Mouse (Mus musculus): Measurements from ENCODE around the gene Phactr1. TPM values are rescaled to one million over a fixed set of nuclear protein-coding genes. Genes with fewer than 3 reads are reported as not detected.

The Phactr1 gene
- polyA plus RNA-seq, 1 experiment from 2014 or later: 6.8 TPM

- no peak for TF ChIP-seq CTCF (IDR thresholded peaks at IDR 0.05; ENCODE audit: low read depth)
- H3K4me2 ChIP-seq (replicated peaks; ENCODE audit: low read depth): no peak overlapping the region
- H3K36me3 ChIP-seq (ENCODE audit: control insufficient read depth, insufficient read depth): no peaks in the 10 kb centered on the region
- H3K4me3 ChIP-seq (ENCODE audit: low read depth, low read length): no peak overlapping the region
- no peaks in the 10 kb centered on the region for H3K27me3 ChIP-seq (replicated peaks; ENCODE audit: control insufficient read depth, insufficient read depth, low read length)
- H3K9ac ChIP-seq (ENCODE audit: low read depth, low read length): no peak overlapping the region
- 81% methylated on average over 10 of the region's 10 CpGs for WGBS
- no peak overlapping the region for H3K27ac ChIP-seq (ENCODE audit: low read depth, low read length)
- ATAC-seq: no peak
- no peaks in the 10 kb centered on the region for H3K9me3 ChIP-seq (ENCODE audit: control insufficient read depth)
- H3K4me1 ChIP-seq (replicated peaks; ENCODE audit: control insufficient read depth, insufficient read depth, low read length): no peaks in the 10 kb centered on the region
Observed at GRCm38 (mm10) chr13:42956327-42956726, 275.9 kb downstream of the Phactr1 start.

DNA sequence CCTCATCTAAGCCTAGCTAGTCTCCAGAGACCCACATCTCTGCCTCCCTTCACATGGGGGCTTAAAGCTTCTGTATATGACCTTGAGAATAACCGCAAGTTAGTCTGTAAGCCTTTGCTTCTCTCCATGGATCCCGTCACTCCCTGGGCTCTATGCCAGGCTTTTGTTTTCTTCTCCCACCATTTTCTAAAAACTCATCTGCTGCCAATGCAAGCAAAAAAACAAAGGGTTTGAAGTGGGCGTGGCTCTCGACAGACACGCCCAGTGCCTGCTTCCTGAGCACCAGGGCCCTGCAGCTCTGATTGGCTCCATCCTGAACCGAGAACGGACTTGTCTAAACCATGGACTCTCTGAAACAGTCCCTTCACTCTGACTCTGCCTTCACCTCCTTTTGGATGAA, 277.4 kb downstream of the Phactr1 start:
- Histone ChIP-seq H3K36me3 (ENCODE audit: control insufficient read depth, insufficient read depth) (no peaks in the 10 kb centered on the region), H3K27me3 (replicated peaks; ENCODE audit: control insufficient read depth, insufficient read depth, low read length) (no peaks in the 10 kb centered on the region), H3K4me2 (replicated peaks; ENCODE audit: low read depth) (no peak overlapping the region), H3K27ac (ENCODE audit: low read depth, low read length) (no peak overlapping the region), H3K4me1 (replicated peaks; ENCODE audit: control insufficient read depth, insufficient read depth, low read length) (no peaks in the 10 kb centered on the region), H3K9me3 (ENCODE audit: control insufficient read depth) (no peaks in the 10 kb centered on the region), H3K9ac (ENCODE audit: low read depth, low read length) (no peak overlapping the region), H3K4me3 (ENCODE audit: low read depth, low read length) (no peak overlapping the region)
- TF ChIP-seq CTCF (IDR thresholded peaks at IDR 0.05; ENCODE audit: low read depth): no peak
- WGBS: 64% methylated on average over 7 of the region's 7 CpGs
- no peak for ATAC-seq

DNA sequence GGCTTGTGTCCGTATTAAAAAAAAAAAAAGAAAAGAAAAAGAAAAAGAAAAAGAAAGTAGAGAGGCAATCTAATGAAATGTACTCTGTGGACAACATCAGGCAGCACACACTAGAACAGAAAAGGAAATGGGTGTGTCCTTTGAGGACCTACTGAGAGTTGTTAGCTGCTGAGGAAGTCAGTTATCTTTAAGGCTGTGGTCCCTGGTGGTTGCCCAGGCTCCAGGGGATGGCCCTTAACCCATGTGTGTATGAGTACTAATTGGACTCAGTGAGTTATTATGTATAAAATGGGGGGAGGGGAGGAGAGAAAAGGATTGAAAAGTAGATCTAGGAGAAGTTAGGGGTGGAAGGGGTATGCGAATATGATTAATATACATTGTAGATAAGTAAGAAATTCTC, 278.4 kb downstream of the Phactr1 start:
- no peak for TF ChIP-seq CTCF (IDR thresholded peaks at IDR 0.05; ENCODE audit: low read depth)
- H3K9me3 ChIP-seq (ENCODE audit: control insufficient read depth): no peaks in the 10 kb centered on the region
- no peaks in the 10 kb centered on the region for H3K27me3 ChIP-seq (replicated peaks; ENCODE audit: control insufficient read depth, insufficient read depth, low read length)
- H3K36me3 ChIP-seq (ENCODE audit: control insufficient read depth, insufficient read depth): no peaks in the 10 kb centered on the region
- no peak overlapping the region for H3K9ac ChIP-seq (ENCODE audit: low read depth, low read length)
- no peak overlapping the region for H3K4me2 ChIP-seq (replicated peaks; ENCODE audit: low read depth)
- no peak overlapping the region for H3K4me3 ChIP-seq (ENCODE audit: low read depth, low read length)
- ATAC-seq: no peak
- 95% methylated on average over 2 of the region's 2 CpGs for WGBS
- H3K27ac ChIP-seq (ENCODE audit: low read depth, low read length): no peak overlapping the region
- H3K4me1 ChIP-seq (replicated peaks; ENCODE audit: control insufficient read depth, insufficient read depth, low read length): no peaks in the 10 kb centered on the region

DNA sequence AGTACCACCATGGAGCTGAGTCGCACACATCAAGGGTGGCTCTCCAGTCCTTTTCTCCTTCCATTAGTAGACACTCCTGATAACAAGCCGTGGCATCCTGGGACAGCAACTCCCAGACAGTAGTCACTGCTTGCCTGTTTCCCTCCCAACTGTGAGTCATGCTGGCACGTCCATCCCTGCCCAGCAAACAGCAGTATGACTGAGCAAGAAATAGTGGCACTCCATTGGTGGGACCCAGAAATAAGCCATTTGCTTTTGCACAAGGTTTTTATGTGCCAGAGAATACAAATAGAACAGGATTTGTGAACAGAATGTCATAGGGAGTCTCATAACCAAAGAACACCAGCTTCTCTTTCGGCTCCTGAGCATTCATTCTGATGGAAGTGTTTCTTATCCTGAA, 281.1 kb downstream of the Phactr1 start:
- Histone ChIP-seq H3K9me3 (ENCODE audit: control insufficient read depth) (no peaks in the 10 kb centered on the region), H3K4me3 (ENCODE audit: low read depth, low read length) (no peak overlapping the region), H3K4me1 (replicated peaks; ENCODE audit: control insufficient read depth, insufficient read depth, low read length) (no peaks in the 10 kb centered on the region), H3K27ac (ENCODE audit: low read depth, low read length) (no peak overlapping the region), H3K27me3 (replicated peaks; ENCODE audit: control insufficient read depth, insufficient read depth, low read length) (no peaks in the 10 kb centered on the region), H3K9ac (ENCODE audit: low read depth, low read length) (no peak overlapping the region), H3K36me3 (ENCODE audit: control insufficient read depth, insufficient read depth) (no peaks in the 10 kb centered on the region), H3K4me2 (replicated peaks; ENCODE audit: low read depth) (no peak overlapping the region)
- WGBS: 86% methylated on average over 4 of the region's 4 CpGs
- no peak for ATAC-seq
- no peak for TF ChIP-seq CTCF (IDR thresholded peaks at IDR 0.05; ENCODE audit: low read depth)

DNA sequence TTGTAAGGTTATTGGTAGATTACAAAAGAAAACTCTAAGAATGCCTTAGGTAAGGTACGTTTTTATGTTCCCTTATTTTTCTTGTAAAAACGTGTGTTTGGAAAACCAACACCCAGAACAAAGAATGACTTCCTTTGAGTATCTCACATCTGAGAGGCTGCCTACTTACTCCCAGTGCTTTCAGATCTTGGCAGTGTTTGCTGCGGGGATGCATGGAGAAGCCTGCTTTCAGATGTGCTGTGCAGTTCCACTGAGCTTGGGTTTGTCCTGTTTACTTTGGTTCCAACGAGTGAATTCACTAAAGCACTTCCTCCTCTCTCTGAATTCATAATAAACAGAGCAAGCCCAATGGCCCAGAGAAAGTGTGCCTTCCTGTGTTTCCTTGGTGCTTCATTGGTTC, 288.1 kb downstream of the Phactr1 start:
- Histone ChIP-seq H3K4me2 (replicated peaks; ENCODE audit: low read depth) (no peak overlapping the region), H3K9me3 (ENCODE audit: control insufficient read depth) (no peaks in the 10 kb centered on the region), H3K27me3 (replicated peaks; ENCODE audit: control insufficient read depth, insufficient read depth, low read length) (no peaks in the 10 kb centered on the region), H3K4me1 (replicated peaks; ENCODE audit: control insufficient read depth, insufficient read depth, low read length) (no peaks in the 10 kb centered on the region), H3K4me3 (ENCODE audit: low read depth, low read length) (no peak overlapping the region), H3K27ac (ENCODE audit: low read depth, low read length) (no peak overlapping the region), H3K36me3 (ENCODE audit: control insufficient read depth, insufficient read depth) (no peaks in the 10 kb centered on the region), H3K9ac (ENCODE audit: low read depth, low read length) (no peak overlapping the region)
- ATAC-seq: no peak
- 64% methylated on average over 4 of the region's 4 CpGs for WGBS
- TF ChIP-seq CTCF (IDR thresholded peaks at IDR 0.05; ENCODE audit: low read depth): no peak

DNA sequence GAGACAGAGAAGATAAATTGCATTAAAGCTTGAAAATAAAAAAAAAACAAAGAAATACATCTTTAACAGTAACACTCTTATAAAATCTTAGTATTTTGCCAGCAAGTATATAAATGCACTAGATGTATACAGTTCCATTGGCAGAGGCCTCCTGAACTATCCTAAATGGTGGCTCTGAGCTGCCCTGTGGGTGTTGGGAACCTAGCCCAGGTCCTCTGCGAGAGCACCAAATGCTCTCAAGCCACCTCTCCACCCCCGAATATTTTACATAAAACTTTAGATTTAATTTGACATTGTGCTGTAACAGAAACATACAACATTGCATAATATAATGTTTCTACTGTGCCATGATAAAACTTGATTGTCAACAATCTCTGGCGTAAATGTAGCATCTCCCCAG, 293.1 kb downstream of the Phactr1 start:
- H3K4me3 ChIP-seq (ENCODE audit: low read depth, low read length): no peak overlapping the region
- no peak for ATAC-seq
- no peak for TF ChIP-seq CTCF (IDR thresholded peaks at IDR 0.05; ENCODE audit: low read depth)
- H3K36me3 ChIP-seq (ENCODE audit: control insufficient read depth, insufficient read depth): no peaks in the 10 kb centered on the region
- no peaks in the 10 kb centered on the region for H3K27me3 ChIP-seq (replicated peaks; ENCODE audit: control insufficient read depth, insufficient read depth, low read length)
- no peak overlapping the region for H3K9ac ChIP-seq (ENCODE audit: low read depth, low read length)
- no peak overlapping the region for H3K4me2 ChIP-seq (replicated peaks; ENCODE audit: low read depth)
- 76% methylated on average over 3 of the region's 3 CpGs for WGBS
- H3K9me3 ChIP-seq (ENCODE audit: control insufficient read depth): no peaks in the 10 kb centered on the region
- H3K27ac ChIP-seq (ENCODE audit: low read depth, low read length): no peak overlapping the region
- no peaks in the 10 kb centered on the region for H3K4me1 ChIP-seq (replicated peaks; ENCODE audit: control insufficient read depth, insufficient read depth, low read length)

DNA sequence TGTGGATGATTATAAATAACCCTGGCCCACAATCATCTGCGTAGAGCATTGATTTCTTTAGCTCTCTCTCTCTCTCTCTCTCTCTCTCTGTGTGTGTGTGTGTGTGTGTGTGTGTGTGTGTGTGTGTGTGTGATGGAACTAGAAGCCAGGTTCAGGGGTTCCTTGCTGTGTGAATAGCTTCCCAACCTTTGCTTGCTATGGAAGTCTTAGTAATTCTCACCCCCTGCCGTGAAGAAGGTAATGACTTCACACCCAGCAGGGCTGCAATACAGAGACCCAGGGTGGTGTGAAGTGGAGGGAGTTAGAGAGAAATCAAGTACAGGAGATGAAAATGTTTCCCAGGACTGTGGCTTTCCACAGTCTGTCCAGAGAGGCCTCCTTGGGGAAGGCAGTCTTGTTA, 293.5 kb downstream of the Phactr1 start:
- H3K27ac ChIP-seq (ENCODE audit: low read depth, low read length): no peak overlapping the region
- no peak overlapping the region for H3K9ac ChIP-seq (ENCODE audit: low read depth, low read length)
- no peak overlapping the region for H3K4me3 ChIP-seq (ENCODE audit: low read depth, low read length)
- H3K36me3 ChIP-seq (ENCODE audit: control insufficient read depth, insufficient read depth): no peaks in the 10 kb centered on the region
- ATAC-seq: no peak
- TF ChIP-seq CTCF (IDR thresholded peaks at IDR 0.05; ENCODE audit: low read depth): no peak
- no peaks in the 10 kb centered on the region for H3K4me1 ChIP-seq (replicated peaks; ENCODE audit: control insufficient read depth, insufficient read depth, low read length)
- WGBS: 65% methylated on average over 2 of the region's 2 CpGs
- no peaks in the 10 kb centered on the region for H3K27me3 ChIP-seq (replicated peaks; ENCODE audit: control insufficient read depth, insufficient read depth, low read length)
- H3K4me2 ChIP-seq (replicated peaks; ENCODE audit: low read depth): no peak overlapping the region
- H3K9me3 ChIP-seq (ENCODE audit: control insufficient read depth): no peaks in the 10 kb centered on the region

All from intestine, postnatal 0 days (tissue).